Mouse (Mus musculus) neural tube, embryonic 11.5 days (tissue): ENCODE data around the gene Timm50. TPM values are rescaled to one million over a fixed set of nuclear protein-coding genes. Genes with fewer than 3 reads are reported as not detected.

Source experiments
- ATAC-seq: fragments of 200-750 bp; cut with Nextera tagmentation; 2 replicates; pipeline ENCODE4 v1.8.0; 2017; ENCODE audit warnings: moderate number of reproducible peaks, mild to moderate bottlenecking, moderate TSS enrichment, moderate library complexity; ENCODE audit not compliant: insufficient read depth, low FRiP score, low TSS enrichment
- DNase-seq: peaks from one replicate; pipeline ENCODE4 v3.0.0-alpha.2; 2015; ENCODE audit warnings: low spot score
- H3K27ac ChIP-seq: fragments of 300-500 bp; sonication (generic); 2 replicates; pipeline ENCODE4 v1.5.1; 2014; ENCODE audit warnings: low read depth, mild to moderate bottlenecking, low read length
- H3K27me3 ChIP-seq: fragments of 300-500 bp; sonication (generic); 2 replicates; pipeline ENCODE4 v1.6.1; 2014; ENCODE audit warnings: mild to moderate bottlenecking, low read length, mixed read lengths; ENCODE audit not compliant: control insufficient read depth, insufficient read depth
- H3K36me3 ChIP-seq: fragments of 300-500 bp; sonication (generic); 2 replicates; pipeline ENCODE4 v1.6.1; 2014; ENCODE audit warnings: mild to moderate bottlenecking, low read length, moderate library complexity, mixed read lengths; ENCODE audit not compliant: control insufficient read depth, insufficient read depth
- H3K4me1 ChIP-seq: fragments of 300-500 bp; sonication (generic); 2 replicates; pipeline ENCODE4 v1.6.1; 2014; ENCODE audit warnings: low read length, mixed read lengths; ENCODE audit not compliant: control insufficient read depth, insufficient read depth
- H3K4me2 ChIP-seq: fragments of 300-500 bp; sonication (generic); 2 replicates; pipeline ENCODE4 v1.6.1; 2014; ENCODE audit warnings: low read depth, mild to moderate bottlenecking, moderate library complexity
- H3K4me3 ChIP-seq: fragments of 300-500 bp; sonication (generic); 2 replicates; pipeline ENCODE4 v1.5.1; 2014; ENCODE audit warnings: low read depth, low read length
- H3K9ac ChIP-seq: fragments of 300-500 bp; sonication (generic); 2 replicates; pipeline ENCODE4 v1.6.1; 2014; ENCODE audit warnings: mild to moderate bottlenecking, low read length
- H3K9me3 ChIP-seq: fragments of 300-500 bp; sonication (generic); 2 replicates; pipeline ENCODE4 v1.6.1; 2016; ENCODE audit warnings: low read length; ENCODE audit not compliant: control insufficient read depth
- WGBS: fragments of 180-500 bp; shearing (Covaris S2); extraction: QIAGEN DNeasy Blood & Tissue Kit; methylation state at CpG from one replicate; pipeline ENCODE4 v1.1.7; 2014; 5-methylcytosine and 5-hydroxymethylcytosine counted together
- polyA plus RNA-seq: library from polyadenylated mRNA; unstranded; fragments of >200 nt; fragmentation: Nextera tagmentation; extraction: Ambion mirVana; gene quantifications from 2 replicates; pipeline ENCODE4 v1.2.1, GENCODE M21; 2014

The Timm50 gene
- polyA plus RNA-seq, 1 experiment from 2014 or later = 219 TPM

GRCm38 (mm10) chr7:28268576-28268975, 43.3 kb downstream of the Timm50 start:
- H3K9me3 ChIP-seq = no peaks in the 10 kb centered on the region
- peak overlapping the region; percentile 85; the same call in 1 of the 2 replicates for H3K27ac ChIP-seq
- peak overlapping the region; percentile 93 for H3K9ac ChIP-seq
- H3K4me2 ChIP-seq = peak overlapping the region; percentile 68
- 29% methylated on average over 16 of the region's 16 CpGs for WGBS
- DNase-seq (no peak), ATAC-seq (0 out of 2 replicates have a peak, but pooled peaks have one; percentile 7)
- peak overlapping the region; percentile 80 for H3K4me3 ChIP-seq
- no peaks in the 10 kb centered on the region for H3K27me3 ChIP-seq
- H3K36me3 ChIP-seq = peaks cover 3% of the 10 kb centered on the region
- peaks cover 3% of the 10 kb centered on the region; the same call in 1 of the 2 replicates for H3K4me1 ChIP-seq

DNA sequence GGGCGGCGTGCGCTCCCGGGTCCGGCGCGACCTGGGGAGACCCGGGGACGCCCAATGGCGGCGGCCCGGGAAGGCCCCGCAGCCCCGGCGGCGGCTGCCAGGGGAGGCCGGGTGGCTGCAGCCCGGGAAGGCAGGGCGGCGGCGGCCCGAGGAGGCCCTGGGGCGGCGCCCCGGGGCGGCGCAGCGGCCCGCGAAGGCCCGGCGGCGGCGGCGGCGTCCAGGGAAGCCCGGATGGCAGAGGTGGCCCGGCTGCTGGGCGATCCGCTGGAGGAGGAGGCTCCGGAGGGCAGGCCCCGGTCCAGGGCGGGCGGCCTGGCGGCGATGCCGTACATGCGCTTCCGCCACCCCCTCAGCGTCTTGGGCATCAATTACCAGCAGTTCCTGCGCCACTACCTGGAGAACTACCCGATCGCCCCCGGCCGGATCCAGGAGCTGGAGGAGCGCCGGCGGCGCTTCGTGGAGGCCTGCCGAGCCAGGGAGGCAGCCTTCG, 43.8 kb downstream of the Timm50 start:
- peak overlapping the region; percentile 80 for H3K4me3 ChIP-seq
- peak overlapping the region; percentile 93 for H3K9ac ChIP-seq
- DNase-seq (peak; percentile 66), ATAC-seq (peak; percentile 72)
- peak overlapping the region; percentile 85 for H3K27ac ChIP-seq
- H3K27me3 ChIP-seq = no peaks in the 10 kb centered on the region
- WGBS = 0% methylated on average over 58 of the region's 62 CpGs
- peaks cover 3% of the 10 kb centered on the region; the same call in 1 of the 2 replicates for H3K4me1 ChIP-seq
- H3K36me3 ChIP-seq = peaks cover 3% of the 10 kb centered on the region
- no peaks in the 10 kb centered on the region for H3K9me3 ChIP-seq
- H3K4me2 ChIP-seq = peak overlapping the region; percentile 68

- no peaks in the 10 kb centered on the region for H3K9me3 ChIP-seq
- ATAC-seq = peak; percentile 76
- WGBS = 7% methylated on average over 57 of the region's 57 CpGs
Observed at GRCm38 (mm10) chr7:28267129-28268041, 44.5 kb downstream of the Timm50 start, which contains the start of gene Eid2. Gene Eid2 (plus strand): TSS chr7:28267881.

GRCm38 (mm10) chr7:28265391-28265790, 46.5 kb downstream of the Timm50 start:
- no peak overlapping the region for H3K4me3 ChIP-seq
- no peak overlapping the region for H3K27ac ChIP-seq
- WGBS = 90% methylated on average over 13 of the region's 13 CpGs

More at GRCm38 (mm10) chr7:28267129-28268041, 44.5 kb downstream of the Timm50 start, which contains the start of gene Eid2:
- Histone ChIP-seq H3K9ac (peak within 1 kb of the TSS; percentile 93), H3K4me3 (peak within 1 kb of the TSS; percentile 80), H3K27ac (peak within 1 kb of the TSS; percentile 85), H3K4me2 (peak within 1 kb of the TSS; percentile 68), H3K27me3 (no peaks in the 10 kb centered on the region), H3K36me3 (peaks cover 3% of the 10 kb centered on the region), H3K4me1 (peaks cover 3% of the 10 kb centered on the region; the same call in 1 of the 2 replicates)
- peak; percentile 94 for DNase-seq

DNA sequence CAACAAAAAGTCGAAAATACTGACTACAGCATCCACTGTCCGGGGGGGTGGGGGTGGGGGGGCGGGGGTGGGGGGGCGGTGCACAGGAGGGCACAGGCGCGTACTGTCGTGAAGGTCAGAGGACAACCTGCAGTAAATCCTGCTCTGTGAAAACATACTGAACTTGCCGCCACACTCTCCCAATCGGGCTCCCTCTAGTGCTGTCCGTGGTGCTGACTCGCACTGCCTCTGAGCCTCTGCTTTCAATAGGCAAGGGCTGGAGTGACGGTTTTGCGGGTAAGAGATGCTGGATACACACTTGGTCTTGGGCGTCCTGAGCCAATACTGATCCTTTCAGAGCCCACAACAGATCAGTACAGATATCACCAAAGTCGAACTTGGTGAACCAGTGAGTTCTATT, 48.1 kb downstream of the Timm50 start:
- H3K9ac ChIP-seq = no peak overlapping the region
- no peak overlapping the region for H3K27ac ChIP-seq
- no peak overlapping the region for H3K4me3 ChIP-seq
- no peak overlapping the region for H3K4me2 ChIP-seq
- 5% methylated on average over 15 of the region's 15 CpGs for WGBS
- ATAC-seq (no peak), DNase-seq (peak; percentile 80)
- no peaks in the 10 kb centered on the region for H3K27me3 ChIP-seq
- no peaks in the 10 kb centered on the region for H3K9me3 ChIP-seq
- no peaks in the 10 kb centered on the region for H3K36me3 ChIP-seq
- peaks cover 1% of the 10 kb centered on the region; the same call in 1 of the 2 replicates for H3K4me1 ChIP-seq

More at GRCm38 (mm10) chr7:28265391-28265790, 46.5 kb downstream of the Timm50 start:
- no peaks in the 10 kb centered on the region for H3K27me3 ChIP-seq
- ATAC-seq = no peak
- peaks cover 3% of the 10 kb centered on the region; the same call in 1 of the 2 replicates for H3K4me1 ChIP-seq
- no peak for DNase-seq
- H3K9me3 ChIP-seq = no peaks in the 10 kb centered on the region
- no peaks in the 10 kb centered on the region for H3K36me3 ChIP-seq
- no peak overlapping the region for H3K4me2 ChIP-seq
- no peak overlapping the region for H3K9ac ChIP-seq

GRCm38 (mm10) chr7:28262861-28263260, 49.0 kb downstream of the Timm50 start:
- 42% methylated on average over 5 of the region's 5 CpGs for WGBS
- no peak for ATAC-seq

More at GRCm38 (mm10) chr7:28262861-28263260, 49.0 kb downstream of the Timm50 start:
- Histone ChIP-seq H3K9me3 (no peaks in the 10 kb centered on the region), H3K27me3 (no peaks in the 10 kb centered on the region), H3K36me3 (no peaks in the 10 kb centered on the region), H3K27ac (no peak overlapping the region), H3K9ac (no peak overlapping the region), H3K4me2 (no peak overlapping the region), H3K4me3 (no peak overlapping the region), H3K4me1 (no peaks in the 10 kb centered on the region)
- no peak for DNase-seq

Other genes starting within 250 kb of the Timm50 start
- gene Fcgbp, start 240.8 kb downstream of the Timm50 start, polyA plus RNA-seq = not detected in 2 replicates
- 0.05 TPM in 1 of 2 replicates, not detected in the other for gene 9530053A07Rik, start 182.6 kb downstream of the Timm50 start, polyA plus RNA-seq
- 38.1 and 38.6 TPM in 2 replicates for gene Fbl, start 142.4 kb downstream of the Timm50 start, polyA plus RNA-seq
- 19.5 and 19.6 TPM in 2 replicates for gene Dyrk1b, start 132.6 kb downstream of the Timm50 start, polyA plus RNA-seq
- gene Eid2, start 44.2 kb downstream of the Timm50 start, polyA plus RNA-seq = 17.6 and 18.3 TPM in 2 replicates
- gene Eid2b, start 34.3 kb downstream of the Timm50 start, polyA plus RNA-seq = 17.1 and 19.0 TPM in 2 replicates
- gene Selenov, start 20.9 kb downstream of the Timm50 start, polyA plus RNA-seq = 0.45 and 0.66 TPM in 2 replicates
- gene Dll3, start 9.8 kb downstream of the Timm50 start, polyA plus RNA-seq = 69.8 and 79.0 TPM in 2 replicates
- 89.7 and 101 TPM in 2 replicates for gene Supt5, start 26.7 kb upstream of the Timm50 start, polyA plus RNA-seq
- 780 and 827 TPM in 2 replicates for gene Rps16, start 38.6 kb upstream of the Timm50 start, polyA plus RNA-seq
- gene Plekhg2, start 60.5 kb upstream of the Timm50 start, polyA plus RNA-seq = 50.5 and 54.5 TPM in 2 replicates
- gene Zfp36, start 68.2 kb upstream of the Timm50 start, polyA plus RNA-seq = 4.3 and 5.1 TPM in 2 replicates
- gene Med29, start 80.6 kb upstream of the Timm50 start, polyA plus RNA-seq = 45.8 and 48.8 TPM in 2 replicates
- 71.7 and 78.0 TPM in 2 replicates for gene Paf1, start 80.9 kb upstream of the Timm50 start, polyA plus RNA-seq
- gene Gmfg, start 125.4 kb upstream of the Timm50 start, polyA plus RNA-seq = 6.5 and 7.4 TPM in 2 replicates
- gene Lrfn1, start 139.9 kb upstream of the Timm50 start, polyA plus RNA-seq = 7.6 and 9.9 TPM in 2 replicates
- not detected in 2 replicates for gene Ifnl2, start 198.4 kb upstream of the Timm50 start, polyA plus RNA-seq
- not detected in 2 replicates for gene Ifnl3, start 210.8 kb upstream of the Timm50 start, polyA plus RNA-seq
- not detected in 2 replicates for gene Sycn, start 228.8 kb upstream of the Timm50 start, polyA plus RNA-seq
- gene Nccrp1, start 235.2 kb upstream of the Timm50 start, polyA plus RNA-seq = 0.15 TPM in 1 of 2 replicates, not detected in the other